Mouse (Mus musculus) cortical plate, adult 2 months (tissue): ENCODE measurements around the gene Dtnb. TPM values are rescaled to one million over a fixed set of nuclear protein-coding genes. Genes with fewer than 3 reads are reported as not detected.

ENCODE experiments used
- H3K27ac ChIP-seq: fragments of 200-500 bp; 2 replicates; pipeline ENCODE4 v1.5.1; 2012; ENCODE audit warnings: low read length, control low read depth, inconsistent platforms; ENCODE audit not compliant: insufficient read depth
- H3K4me1 ChIP-seq: fragments of 200-500 bp; 2 replicates; pipeline ENCODE4 v1.6.1; 2011; ENCODE audit warnings: low read length; ENCODE audit not compliant: control insufficient read depth, insufficient read depth
- H3K4me3 ChIP-seq: fragments of 200-500 bp; 2 replicates; pipeline ENCODE4 v1.5.1; 2011; ENCODE audit warnings: mild to moderate bottlenecking, low read length, control low read depth; ENCODE audit not compliant: insufficient read depth
- CTCF ChIP-seq: fragments of 200-500 bp; IDR thresholded peaks from 2 replicates; pipeline ENCODE4 v1.5.1; 2011; ENCODE audit warnings: mild to moderate bottlenecking, control low read depth, low read length; ENCODE audit not compliant: insufficient read depth; ENCODE audit errors: extremely low read depth
- POLR2A ChIP-seq: fragments of 200-500 bp; IDR thresholded peaks from 2 replicates; pipeline ENCODE4 v1.6.1; 2011; ENCODE audit warnings: mild to moderate bottlenecking, low read length, control low read depth; ENCODE audit not compliant: insufficient read depth; ENCODE audit errors: extremely low read depth
- polyA plus RNA-seq: library from polyadenylated mRNA; depleted of rRNA; stranded (reverse); fragments of >200 nt; gene quantifications from 2 replicates; pipeline ENCODE4 v1.2.3, GENCODE M21; 2012

Dtnb gene
- polyA plus RNA-seq, 1 experiment, result 134 TPM

DNA sequence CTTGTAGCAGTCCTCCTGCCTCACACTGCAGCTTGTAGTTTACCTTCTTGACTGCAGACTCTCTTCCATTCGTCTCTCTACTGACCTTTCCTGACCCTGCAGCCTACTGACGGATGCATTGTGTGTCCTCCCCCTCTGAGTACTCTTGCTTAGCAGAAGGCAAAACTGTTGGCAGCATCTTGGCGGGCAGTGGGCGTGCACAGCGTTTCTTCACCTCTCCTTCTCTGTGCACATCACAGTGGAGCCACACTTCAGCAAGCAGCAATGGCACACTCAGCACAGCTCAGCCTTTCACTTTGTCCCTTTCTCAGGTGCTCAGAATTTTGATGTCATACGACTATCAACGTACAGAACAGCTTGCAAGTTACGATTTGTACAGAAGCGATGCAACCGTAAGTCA is 19.4 kb downstream of the Dtnb start:
- TF ChIP-seq CTCF (no peak), POLR2A (no peak)
- H3K27ac ChIP-seq, result no peak overlapping the region
- H3K4me1 ChIP-seq, result peaks cover 4% of the 10 kb centered on the region; the same call in 1 of the 2 replicates
- H3K4me3 ChIP-seq, result no peak overlapping the region

DNA sequence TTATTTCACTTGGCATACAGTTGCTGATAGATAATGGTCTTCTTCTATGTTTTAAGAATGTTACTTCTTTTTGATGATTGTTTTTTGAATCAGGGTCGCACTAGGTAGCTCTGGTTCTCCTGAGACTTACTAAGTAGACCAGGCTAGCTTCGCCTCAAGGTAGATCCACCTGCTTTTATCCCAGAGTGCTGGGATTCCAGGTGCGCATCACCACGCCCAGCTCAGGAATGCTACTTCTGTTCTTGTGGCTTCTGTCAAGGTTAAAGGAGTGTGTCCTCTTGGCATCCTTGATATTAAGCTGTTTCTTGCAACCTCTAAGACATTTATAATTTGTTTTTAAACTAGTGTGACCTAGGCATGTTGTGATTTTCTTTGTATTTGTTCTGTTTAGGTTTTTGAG is 30.6 kb downstream of the Dtnb start:
- Histone ChIP-seq H3K27ac (no peak overlapping the region), H3K4me3 (no peak overlapping the region), H3K4me1 (peaks cover 2% of the 10 kb centered on the region; the same call in 1 of the 2 replicates)
- no peak for TF ChIP-seq CTCF
- TF ChIP-seq POLR2A, result no peak

DNA sequence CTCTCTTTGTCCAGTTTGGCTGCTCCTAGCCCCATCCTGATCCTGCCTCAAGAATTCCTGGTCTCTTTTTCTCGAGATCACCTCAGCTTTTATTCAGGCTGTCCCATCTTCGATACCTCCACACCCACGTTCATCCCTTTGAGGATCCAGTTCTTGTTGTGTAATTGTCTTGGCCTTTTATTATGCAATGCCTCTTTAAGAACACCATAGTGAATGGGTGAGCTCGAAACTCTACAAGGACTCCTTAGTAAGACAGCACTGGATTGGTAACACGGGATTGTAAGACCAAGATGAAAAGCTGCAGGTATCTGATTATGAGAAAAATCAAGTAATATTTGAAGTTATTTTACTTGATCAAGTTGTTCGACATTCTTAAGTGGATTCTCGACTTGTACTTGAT is 34.0 kb downstream of the Dtnb start:
- Histone ChIP-seq H3K27ac (no peak overlapping the region), H3K4me3 (no peak overlapping the region), H3K4me1 (peaks cover 2% of the 10 kb centered on the region; the same call in 1 of the 2 replicates)
- TF ChIP-seq POLR2A (no peak), CTCF (no peak)

DNA sequence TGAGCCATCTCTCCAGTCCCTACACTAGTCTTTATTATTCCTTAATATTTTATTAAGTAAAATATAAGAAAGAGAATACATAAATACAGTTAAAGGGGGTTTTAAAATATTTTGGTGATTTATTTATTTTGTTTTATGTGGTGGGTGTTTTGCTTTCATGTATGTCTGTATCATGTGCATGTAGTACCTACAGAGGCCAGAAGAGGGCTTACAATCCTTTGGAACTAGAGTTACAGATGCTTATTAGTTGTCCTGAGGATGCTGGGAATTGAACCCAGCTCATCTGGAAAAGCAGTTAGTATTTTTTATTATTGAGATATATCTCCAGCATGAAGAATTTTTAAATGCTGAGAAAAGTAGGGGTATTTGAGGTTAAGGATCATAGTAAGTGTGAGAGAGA is 37.6 kb downstream of the Dtnb start:
- Histone ChIP-seq H3K4me1 (peaks cover 2% of the 10 kb centered on the region), H3K4me3 (no peak overlapping the region), H3K27ac (no peak overlapping the region)
- no peak for TF ChIP-seq POLR2A
- TF ChIP-seq CTCF, result no peak

DNA sequence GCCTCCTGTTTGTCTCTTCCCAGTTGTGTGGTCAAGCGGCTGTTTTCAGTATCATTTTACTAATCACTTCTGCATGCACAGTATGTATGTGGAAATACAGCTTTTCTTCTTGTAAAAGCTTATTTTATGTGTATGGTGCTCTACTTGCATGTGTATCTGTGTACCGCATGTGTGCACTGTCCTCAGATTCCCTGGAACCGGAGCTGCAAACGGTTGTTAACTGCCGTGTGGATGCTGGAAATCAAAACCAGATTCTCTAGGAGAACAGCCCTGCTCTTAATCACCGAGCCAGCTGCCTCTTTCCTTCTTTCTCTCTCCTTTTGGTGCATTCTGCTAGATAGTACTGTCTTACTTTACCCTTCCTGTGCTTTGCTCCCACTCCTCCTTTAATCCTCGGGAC is 39.7 kb downstream of the Dtnb start:
- no peak overlapping the region for H3K4me3 ChIP-seq
- TF ChIP-seq POLR2A (no peak), CTCF (no peak)

DNA sequence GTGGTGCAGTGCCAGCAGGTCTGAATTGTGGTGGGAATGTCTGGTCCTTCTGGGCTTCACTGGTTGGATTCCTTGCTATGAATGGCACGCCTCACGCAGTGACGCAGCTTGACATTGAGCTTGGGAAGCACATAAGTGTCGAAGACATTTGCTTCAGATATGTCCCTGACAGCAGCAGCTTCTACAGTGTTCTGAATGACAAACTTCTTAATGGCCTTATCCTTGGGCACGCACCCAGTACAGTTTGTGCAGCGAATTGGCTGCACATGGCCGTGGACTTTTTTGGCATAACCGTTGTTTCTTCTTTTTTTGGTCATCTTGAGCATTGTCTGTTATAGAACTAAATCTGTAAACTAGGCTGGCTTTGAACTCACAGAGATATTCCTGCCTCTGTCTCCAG is 42.9 kb downstream of the Dtnb start:
- Histone ChIP-seq H3K27ac (no peak overlapping the region), H3K4me3 (no peak overlapping the region), H3K4me1 (no peaks in the 10 kb centered on the region; the same call in none of the 2 replicates)
- TF ChIP-seq CTCF, result no peak
- no peak for TF ChIP-seq POLR2A

More for the DNA sequence above, 39.7 kb downstream of the Dtnb start:
- H3K4me1 ChIP-seq, result no peaks in the 10 kb centered on the region; the same call in none of the 2 replicates
- no peak overlapping the region for H3K27ac ChIP-seq

DNA sequence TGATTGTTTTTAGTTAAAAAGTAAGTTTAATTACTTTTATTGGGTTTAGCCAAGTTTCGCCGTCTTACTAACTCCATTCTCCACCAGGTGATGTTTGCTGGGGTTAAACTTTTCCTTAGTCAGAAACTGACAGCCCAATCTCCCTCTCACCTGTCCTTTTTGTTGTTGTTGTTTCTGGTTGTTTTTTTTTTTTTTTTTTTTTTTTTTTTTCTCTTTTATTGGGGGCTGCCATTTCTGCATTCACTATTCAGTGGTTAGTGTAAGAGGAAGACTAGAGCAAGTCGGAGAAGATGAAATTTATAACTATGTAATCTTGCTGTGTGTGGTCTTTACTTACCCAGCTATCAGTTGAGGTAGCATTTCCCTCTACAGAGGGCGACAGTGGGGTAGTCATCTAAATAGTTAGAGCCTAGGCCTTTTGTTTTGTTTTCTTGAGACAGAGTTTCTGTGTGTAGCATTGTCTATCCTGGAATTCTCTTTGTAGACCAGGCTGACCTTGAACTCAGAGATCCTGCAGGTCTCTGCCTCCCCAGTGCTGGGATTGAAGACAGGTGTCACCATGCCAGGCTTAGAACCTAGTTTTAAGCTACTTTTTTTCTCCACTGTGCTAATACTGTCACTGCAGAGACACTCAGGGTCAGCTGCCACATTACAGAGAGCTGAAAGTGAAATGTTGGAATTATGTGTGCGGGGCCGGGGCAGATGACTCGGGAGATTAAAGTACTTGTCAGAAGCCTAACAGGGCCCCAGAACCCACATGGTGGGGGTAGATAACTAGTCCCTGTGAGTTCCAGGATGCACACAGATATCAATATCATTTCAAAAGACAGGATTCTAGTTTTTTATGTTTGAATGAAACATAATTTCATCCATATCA is 46.2 kb downstream of the Dtnb start:
- Histone ChIP-seq H3K27ac (no peak overlapping the region), H3K4me1 (no peaks in the 10 kb centered on the region), H3K4me3 (no peak overlapping the region)
- TF ChIP-seq CTCF (no peak), POLR2A (no peak)

DNA sequence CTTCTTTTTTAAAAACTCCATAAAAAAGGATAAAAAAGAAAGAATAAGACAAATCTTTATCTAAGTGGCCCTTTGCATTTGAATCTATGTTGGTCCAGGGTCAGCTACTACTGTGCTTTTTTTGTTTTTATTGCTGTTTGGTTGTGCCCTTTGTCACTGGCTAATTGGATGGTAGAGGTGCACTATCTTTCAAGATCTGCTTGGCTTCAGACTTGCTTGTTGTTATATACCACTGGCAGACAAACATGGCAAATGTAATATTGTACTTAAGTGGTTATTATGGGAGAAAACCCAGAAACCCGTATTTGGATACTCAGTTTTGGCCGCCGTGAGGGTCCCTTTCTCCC is 46.8 kb downstream of the Dtnb start:
- no peaks in the 10 kb centered on the region for H3K4me1 ChIP-seq
- no peak overlapping the region for H3K4me3 ChIP-seq
- H3K27ac ChIP-seq, result no peak overlapping the region
- TF ChIP-seq CTCF (no peak), POLR2A (no peak)

DNA sequence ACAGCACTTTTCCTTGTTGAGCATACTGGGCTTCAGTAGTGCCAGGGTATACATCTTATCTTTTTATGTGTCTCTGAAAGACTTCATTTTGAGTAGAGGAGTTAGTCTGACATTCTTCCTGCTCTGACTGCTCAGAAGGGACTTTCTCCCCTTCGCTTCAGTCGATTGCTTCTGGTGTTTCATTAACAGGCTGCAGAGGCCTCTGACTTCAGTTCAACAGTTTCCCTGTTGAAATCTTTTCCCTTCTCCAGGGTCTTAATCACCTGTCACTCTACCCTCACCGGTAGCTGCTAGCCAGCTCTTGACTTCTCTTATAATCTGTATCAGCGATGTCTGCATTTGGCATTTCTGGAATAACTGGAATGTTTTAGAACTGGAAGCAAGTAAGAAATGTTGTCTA is 54.7 kb downstream of the Dtnb start:
- TF ChIP-seq POLR2A, result no peak
- H3K4me1 ChIP-seq, result no peaks in the 10 kb centered on the region
- no peak overlapping the region for H3K27ac ChIP-seq
- H3K4me3 ChIP-seq, result no peak overlapping the region

DNA sequence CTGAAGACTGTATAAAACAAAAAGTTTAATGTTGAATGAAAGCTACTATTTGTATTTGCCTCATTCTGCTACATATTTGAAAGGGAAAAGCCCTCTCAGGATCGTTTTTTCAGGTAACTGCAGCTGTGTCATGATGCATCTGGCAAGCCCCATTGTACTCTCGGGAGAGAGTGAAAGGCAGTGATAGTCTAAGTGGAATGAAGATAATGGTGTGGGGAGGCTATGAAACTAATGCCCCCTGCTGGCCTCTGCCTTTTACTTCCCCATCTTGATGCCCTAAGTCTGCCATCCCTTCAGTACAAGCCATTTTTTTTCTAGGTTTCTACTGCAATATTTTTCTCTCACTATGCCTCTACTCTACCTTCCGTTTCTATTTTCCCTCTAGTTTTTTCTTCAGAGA is 69.8 kb downstream of the Dtnb start:
- Histone ChIP-seq H3K4me1 (no peaks in the 10 kb centered on the region), H3K27ac (no peak overlapping the region), H3K4me3 (no peak overlapping the region)
- TF ChIP-seq CTCF (peak; percentile 17; the same call in 1 of the 2 replicates), POLR2A (no peak)
